Mouse (Mus musculus) spleen, adult 12 weeks (tissue): ENCODE measurements around the gene Gm13539.
"Not testable (repeated sequence)": the region's sequence is repeated elsewhere in the genome, so short reads cannot be mapped to it uniquely, and the experiment has no call there.

Experiments
- DNase-seq: peaks from one replicate; pipeline ENCODE4 v3.0.0; 2022; ENCODE audit warnings: low spot score

Gm13539 gene

DNA sequence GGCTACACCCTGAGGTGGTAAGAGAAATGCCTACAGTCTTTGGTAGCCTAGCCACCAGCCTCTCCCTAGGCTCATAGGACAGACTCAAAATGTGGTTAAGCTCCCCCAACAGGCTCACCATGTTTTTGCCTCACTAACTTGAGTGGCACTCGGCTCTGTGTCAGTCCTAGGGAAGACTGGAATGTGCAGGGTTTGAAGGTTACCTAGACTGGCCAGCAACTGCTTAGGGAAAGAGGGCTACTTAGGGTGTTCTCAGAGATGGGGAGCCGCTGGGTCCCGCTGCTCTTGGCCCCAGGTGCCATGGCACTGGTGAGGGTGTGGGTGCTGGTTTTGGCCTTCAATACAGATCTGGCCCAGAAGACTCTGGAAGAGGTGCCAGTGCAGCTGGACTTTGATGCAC, at the start of gene Gm13539:
TSS of gene Gm13539 (plus strand) at position 301 of the 400 bp plus-strand sequence.
- DNase-seq, result no peak

DNA sequence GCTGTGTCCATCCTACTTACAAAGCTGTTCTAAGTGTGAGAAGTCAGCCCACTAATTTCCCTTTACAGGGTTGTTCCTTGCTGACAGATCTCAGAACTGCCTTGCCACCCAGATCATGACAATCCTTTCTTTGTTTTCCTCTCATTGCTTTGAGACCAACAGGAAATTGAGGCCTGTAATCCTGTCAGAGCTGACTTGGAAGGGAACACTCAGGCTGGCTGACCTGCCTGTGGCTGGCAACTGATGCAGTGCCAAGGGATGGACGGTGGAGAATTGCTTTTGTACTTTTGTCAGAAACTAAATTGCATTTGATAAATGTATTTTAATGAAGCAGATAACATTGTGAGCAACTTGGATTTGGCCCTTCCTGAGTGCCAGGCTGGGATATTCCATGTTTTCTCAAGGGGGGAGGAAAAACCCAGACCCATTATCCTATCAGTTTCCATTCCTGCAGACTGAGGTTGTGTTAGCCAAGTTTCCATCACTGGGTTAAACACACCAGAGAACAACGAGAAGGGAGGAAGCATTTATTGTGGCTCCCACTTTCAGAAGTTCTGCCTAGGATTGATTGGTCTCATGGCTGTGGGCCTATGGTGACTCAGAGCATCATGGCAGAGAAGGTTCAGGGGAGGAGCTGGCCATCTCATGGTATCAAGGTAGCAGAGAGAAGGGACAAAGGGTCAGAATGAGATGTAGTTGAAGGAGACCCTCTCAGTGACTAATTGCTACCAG, 48.7 kb upstream of the Gm13539 start:
- no peak for DNase-seq

GRCm38 (mm10) chr2:25736709-25737108, 45.3 kb upstream of the Gm13539 start, which contains the start of gene Obp2b:
Gene Obp2b, plus strand, starts transcription at chr2:25737009.
- not testable (repeated sequence) for DNase-seq

DNA sequence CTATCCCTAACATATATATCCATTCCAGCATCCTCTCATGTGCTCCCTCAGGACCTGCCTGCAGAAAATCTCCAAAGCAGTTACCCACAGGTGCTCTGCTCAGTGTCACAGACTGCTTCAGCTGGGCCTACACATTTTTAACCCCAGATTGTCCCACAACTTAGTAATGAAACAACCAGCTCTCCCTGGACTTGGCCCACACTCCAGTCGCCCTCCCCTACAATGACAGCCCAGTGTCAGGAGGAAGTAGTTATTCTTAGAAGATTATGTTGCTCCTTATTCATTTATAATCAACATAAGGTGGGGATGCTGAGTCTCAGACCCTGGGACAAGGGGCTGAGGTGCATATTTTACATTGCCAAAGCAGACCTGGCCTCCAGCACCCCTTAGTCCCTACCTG, 40.4 kb upstream of the Gm13539 start:
- no peak for DNase-seq

DNA sequence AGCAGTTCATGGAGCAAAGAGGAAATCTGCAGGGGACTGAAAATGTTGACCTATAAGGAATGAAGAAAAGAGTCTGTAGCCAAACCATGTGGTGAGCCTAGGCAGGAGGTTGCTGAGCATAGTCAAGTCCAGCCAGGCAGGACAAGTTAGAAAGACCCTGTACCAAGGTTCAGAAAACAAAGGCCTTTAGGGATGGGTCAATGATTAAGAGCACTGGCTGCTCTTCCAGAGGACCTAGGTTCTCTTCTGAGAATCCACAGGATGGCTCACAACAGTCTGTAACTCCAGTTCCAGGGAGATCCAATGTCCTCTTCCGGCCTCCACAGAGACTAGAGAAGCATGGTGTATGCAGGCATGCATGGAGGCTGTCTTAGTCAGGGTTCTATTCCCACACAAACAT, 27.9 kb upstream of the Gm13539 start:
- DNase-seq, result no peak

DNA sequence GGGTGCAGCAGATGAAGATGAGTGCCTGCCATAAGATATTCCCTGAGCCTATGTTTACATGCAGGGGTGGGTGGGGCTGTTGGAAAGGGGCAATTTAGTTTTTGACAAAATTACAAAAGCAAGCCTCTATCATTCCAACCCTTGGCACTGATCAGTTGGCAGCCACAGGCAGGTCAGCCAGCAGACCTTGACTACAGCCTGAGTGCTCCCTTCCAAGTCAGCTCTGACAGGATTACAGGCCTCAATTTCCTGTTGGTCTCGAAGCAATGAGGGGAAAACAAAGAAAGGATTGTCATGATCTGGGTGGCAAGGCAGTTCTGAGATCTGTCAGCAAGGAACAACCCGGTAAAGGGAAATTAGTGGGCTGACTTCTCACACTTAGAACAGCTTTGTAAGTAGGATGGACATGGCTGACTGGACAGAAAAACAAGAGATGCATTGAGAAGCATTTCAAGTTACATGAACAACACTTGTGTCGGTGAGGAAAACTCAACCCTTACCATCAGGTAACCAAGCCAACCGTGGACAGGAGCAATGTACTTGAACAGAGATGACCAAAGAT, 23.9 kb upstream of the Gm13539 start:
- no peak for DNase-seq

GRCm38 (mm10) chr2:25765269-25765668, 16.8 kb upstream of the Gm13539 start, which contains the start of gene Lcn3:
Gene Lcn3, plus strand, starts transcription at chr2:25765569.
- DNase-seq, result no peak

DNA sequence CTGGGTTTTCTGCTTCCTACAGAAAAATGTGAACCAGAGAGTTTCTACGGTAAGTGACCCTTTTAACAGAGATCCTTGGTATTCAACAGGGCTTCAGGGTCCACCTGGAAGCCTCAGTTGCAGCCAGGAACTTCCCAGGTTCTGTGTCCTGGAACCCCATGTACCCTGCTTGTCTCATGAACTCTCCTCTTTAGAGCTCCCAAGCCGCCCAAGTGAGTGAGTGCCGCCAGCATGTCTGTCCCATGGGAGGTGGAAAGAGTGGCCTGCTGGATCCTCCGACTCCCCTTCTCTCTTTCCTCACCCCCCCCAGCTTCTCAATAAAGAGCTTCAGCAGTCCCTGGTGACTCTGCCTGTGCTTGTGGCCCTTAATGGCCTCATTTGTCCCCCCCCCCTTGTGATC, 14.3 kb upstream of the Gm13539 start:
- no peak for DNase-seq

DNA sequence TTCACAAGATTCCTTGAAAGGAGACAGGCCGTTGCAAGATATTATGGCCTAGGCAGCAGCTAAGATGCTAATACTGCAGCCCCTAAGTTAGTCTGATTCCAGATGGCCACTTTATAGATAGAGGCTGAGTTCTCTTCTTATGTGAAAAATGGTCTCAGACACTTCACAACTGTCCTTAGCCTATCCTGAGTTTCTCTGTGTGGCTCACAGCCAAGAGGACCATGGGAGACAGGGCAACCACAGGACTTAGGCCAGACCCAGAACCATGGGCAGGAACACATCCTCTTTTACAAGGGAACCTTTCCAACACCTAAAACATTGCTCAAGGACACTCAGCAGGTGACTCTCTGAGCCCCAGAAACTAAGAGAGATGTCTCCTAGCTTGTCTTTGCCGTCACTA, 8.6 kb upstream of the Gm13539 start:
- DNase-seq, result no peak

DNA sequence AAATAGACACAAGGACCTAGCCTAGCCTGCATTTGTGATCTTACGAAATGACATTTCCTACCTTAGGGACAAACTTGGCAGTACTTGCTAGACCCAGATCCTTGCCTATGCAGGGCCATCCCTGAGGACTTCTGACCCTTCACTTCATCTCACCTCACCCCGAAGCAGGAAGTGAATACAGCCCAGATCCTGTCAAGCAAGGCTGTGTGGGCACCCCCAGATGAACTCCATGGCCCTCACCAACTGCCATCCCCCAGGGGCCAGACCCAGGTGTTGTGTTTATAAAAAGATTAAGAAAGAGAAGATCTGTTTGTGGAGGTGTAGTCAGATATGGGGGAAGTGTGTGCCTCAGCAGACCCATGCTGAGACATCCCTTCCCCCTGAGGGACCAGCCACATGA, 7.4 kb upstream of the Gm13539 start:
- DNase-seq, result no peak

DNA sequence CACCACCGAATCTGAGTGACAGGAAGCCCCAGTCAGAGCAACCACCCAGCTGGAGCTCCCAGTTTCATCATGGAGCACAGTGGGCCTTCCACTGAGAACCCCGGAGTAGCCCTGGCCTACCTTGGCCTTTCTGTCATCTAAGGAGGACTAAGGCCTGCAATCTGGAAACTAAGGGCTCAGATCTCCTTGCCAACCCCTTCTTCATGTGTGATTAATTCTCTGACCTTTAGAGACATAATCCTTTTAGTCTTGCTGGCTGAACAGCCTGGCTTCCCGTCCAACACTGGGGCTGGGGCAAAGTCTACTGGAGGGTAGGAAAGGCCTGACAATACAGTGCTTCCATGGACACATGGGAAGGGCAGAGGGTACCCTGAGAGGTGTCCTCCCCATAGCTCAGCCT, 6.1 kb upstream of the Gm13539 start:
- DNase-seq, result no peak

GRCm38 (mm10) chr2:25776717-25777116, 5.3 kb upstream of the Gm13539 start, which contains the start of gene Lcn11:
Gene Lcn11, plus strand, starts transcription at chr2:25777017.
- DNase-seq, result no peak

- DNase-seq, result no peak
Measured at GRCm38 (mm10) chr2:25779076-25779475, 3.0 kb upstream of the Gm13539 start.

GRCm38 (mm10) chr2:25780921-25781320, 1.1 kb upstream of the Gm13539 start:
- DNase-seq, result no peak

- DNase-seq, result no peak
Measured at GRCm38 (mm10) chr2:25785573-25786322, 3.7 kb downstream of the Gm13539 start.

- DNase-seq, result no peak
Measured at GRCm38 (mm10) chr2:25789092-25789491, 7.0 kb downstream of the Gm13539 start.

DNA sequence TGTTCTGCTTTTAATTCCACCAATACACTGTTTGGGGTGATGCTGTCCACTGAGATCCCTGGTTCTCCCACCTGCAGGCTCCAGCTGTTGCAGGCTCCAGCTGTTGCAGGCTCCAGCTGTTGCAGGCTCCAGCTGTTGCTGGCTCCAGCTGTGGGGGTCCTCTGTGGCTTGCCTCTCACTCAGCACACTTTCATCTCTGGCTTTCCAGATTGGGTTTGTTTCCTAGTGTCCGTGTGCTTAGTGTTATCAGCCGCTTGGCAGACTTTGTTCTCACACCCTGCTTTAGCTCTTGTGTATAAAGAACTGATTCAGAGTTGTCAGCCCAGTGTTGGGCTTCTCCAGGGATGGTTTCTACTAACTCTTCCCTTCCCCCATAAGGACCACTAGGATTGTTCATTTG, 15.6 kb downstream of the Gm13539 start:
- DNase-seq, result no peak

GRCm38 (mm10) chr2:25798065-25798464, 16.0 kb downstream of the Gm13539 start:
- DNase-seq, result no peak

DNA sequence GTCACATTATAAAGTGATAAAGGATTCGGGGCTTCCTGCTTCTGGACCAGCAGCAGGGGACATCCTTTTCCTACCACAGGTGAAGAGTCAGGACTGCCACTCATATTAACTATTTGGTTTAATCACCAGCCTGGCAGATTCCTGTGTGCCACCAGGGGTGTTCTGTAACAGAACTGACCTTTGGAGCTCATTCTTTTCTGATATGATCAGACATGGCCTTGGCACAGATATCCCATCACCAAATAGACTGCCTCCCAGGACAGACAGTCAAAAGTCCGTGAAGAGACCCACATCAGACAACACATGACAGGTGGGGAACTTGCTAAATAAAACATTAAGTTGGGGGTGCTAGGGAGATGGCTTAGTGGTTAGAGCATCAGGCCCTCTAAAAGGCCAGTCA, 29.7 kb downstream of the Gm13539 start:
- no peak for DNase-seq

- DNase-seq, result no peak
Measured at GRCm38 (mm10) chr2:25813364-25813763, 31.3 kb downstream of the Gm13539 start.

GRCm38 (mm10) chr2:25815748-25816147, 33.7 kb downstream of the Gm13539 start, which contains the start of gene Glt6d1:
Gene Glt6d1, minus strand, starts transcription at chr2:25815848.
- DNase-seq, result not testable (repeated sequence)

DNA sequence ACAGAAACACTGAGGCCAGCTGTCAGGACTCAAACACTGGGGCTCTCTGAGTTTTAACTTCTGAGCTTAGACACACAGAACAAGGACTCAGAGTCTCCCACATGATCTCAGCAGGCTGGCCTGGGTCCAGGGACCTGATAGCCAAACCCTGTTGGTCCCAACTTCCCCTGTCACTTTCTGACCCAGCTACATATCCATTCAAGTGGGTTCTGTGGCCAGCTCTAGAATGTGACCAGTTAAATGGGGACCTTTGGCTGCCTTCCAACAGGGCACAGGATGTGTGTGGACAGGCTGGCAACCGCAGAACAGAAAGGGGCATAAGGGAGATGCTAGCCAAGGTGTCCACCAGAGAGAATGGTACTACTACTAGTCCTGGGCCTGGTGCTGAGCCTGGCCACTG, 40.7 kb downstream of the Gm13539 start, which contains the start of gene Lcn9:
TSS of gene Lcn9 (plus strand) at position 348 of the 400 bp plus-strand sequence.
- DNase-seq, result no peak

DNA sequence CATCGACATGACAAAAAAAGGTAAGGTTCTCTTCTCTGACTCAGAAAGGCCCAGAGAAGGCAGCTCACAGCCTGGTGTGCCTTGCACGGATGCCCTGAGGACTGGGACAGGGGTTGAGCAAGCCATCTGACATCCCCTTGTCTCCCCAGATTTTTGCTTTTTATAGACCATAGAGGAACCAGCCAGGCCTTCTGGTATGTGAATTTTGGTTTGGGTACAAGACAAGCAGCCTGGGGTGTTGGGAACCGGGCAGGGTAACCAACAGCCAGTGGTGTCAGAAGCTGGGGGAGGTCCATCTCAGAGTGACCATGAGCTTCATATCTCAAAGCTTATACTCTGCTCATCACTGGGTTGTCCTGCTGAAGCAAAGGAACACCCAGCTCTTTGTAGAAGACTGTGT, 42.7 kb downstream of the Gm13539 start:
- no peak for DNase-seq
